Mouse (Mus musculus) heart, postnatal 0 days (tissue): Measurements from ENCODE around the gene Galk1.

ENCODE experiments used
- CTCF ChIP-seq: IDR thresholded peaks from 2 replicates; pipeline ENCODE4 v1.5.1; 2016; ENCODE audit warnings: antibody characterized with exemption, control low read depth, low read depth
- EP300 ChIP-seq: IDR thresholded peaks from 2 replicates; pipeline ENCODE4 v1.6.1; 2016; ENCODE audit warnings: antibody characterized with exemption, low read depth

- TF ChIP-seq CTCF (no peak), EP300 (no peak)
These were observed 37.5 kb downstream of the Galk1 start for GRCm38 (mm10) chr11:115975083-115975420.
